Mouse (Mus musculus): Measurements from ENCODE around the gene Cd79a.

Gene Cd79a

DNA sequence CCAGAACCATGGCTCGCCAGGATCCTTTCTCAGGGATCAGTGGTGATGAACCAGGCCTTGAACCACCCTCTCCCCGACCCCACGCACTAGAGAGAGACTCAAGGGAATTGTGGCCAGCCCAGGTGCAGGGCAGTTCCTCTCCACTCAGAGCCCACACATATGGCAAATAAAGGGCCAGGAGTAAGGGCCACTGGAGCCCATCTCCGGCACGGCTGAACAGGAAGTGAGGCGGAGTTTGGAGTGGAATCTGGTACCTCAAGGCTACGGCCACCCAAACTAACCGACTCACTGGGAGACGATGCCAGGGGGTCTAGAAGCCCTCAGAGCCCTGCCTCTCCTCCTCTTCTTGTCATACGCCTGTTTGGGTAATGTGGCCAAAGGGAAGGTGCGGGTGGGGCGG is at the start of gene Cd79a:
Cd79a (plus strand) TSS at position 158 of the 400 bp plus-strand sequence.
- in situ Hi-C loops (cut with MboI; ENCODE audit: low sequenced_read_pairs), result no loop called here

DNA sequence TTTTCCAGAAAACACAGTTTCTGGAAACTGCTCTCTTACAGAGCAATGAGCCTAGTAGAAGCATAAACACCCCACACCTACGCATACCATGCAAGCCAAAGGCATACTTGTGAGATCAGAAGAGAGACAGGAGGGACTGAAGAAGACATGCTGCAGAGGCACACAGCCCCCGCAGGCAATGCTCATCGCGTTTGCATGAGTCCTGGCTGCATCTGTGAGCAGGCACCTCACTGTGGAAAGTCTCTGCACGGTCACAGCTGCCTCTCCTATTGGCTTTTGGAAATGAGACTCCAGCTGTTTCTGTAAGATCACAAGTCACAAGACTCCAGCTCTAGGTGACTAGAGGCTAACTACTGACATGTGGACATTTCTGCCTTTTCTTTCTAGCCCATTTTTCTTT is 47.0 kb upstream of the Cd79a start:
- in situ Hi-C loops (cut with MboI; ENCODE audit: low sequenced_read_pairs), result loop anchor here (5.0 kb wide), 1 partner anchor 52 kb away; the partner anchor contains the start of gene Arhgef1

DNA sequence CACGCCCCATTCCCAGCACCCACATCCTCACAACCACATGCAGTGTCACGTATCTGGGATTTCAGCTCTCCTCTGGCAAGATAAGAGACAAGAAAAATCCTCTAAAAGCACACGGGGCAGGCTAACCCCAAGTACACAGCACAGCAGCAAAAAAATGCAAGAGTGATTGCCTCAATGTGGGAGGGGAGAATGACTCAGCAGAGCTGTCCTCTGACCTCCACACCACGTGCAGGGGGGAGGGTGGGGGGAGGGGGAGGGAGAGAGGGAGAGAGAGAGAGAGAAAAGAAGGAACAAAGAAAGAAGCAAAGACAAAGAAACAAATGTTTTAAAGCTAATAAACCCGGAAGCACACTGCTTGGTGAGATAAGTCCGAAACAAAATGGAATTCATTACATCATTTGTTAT is 46.3 kb upstream of the Cd79a start:
- in situ Hi-C loops (cut with MboI; ENCODE audit: low sequenced_read_pairs), result loop anchor here (5.0 kb wide), 1 partner anchor 51 kb away; the partner anchor contains the start of gene Arhgef1

DNA sequence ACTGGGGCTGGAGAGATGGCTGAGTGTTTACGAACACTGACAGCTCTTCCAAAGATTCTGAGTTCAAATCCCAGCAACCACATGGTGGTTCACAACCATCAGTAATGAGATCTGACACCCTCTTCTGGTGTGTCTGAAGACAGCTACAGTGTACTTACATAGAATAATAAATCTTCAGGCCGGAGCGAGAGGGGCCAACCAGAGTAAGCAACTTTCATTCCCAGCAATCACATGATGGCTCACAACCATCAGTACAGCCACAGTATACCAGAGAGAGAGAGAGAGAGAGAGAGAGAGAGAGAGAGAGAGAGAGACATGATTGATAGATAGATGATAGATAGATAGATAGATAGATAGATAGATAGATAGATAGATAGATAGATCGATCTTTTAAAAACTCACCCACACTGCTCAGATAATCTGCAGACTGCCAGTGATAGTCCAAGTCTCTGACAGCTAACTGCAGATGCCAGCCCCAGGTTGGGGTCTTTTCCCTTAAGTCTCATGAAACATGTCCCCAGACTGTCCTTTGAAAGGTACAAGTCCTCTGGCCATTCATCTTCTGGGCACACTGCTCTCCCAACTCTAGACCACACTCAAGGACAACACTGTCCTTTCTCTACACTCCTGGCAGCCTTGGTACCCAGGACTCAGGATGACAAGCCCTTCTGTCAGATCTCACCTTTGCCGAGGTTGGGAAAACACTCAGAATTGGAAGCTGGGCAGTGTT is 45.4 kb upstream of the Cd79a start:
- in situ Hi-C loops (cut with MboI; ENCODE audit: low sequenced_read_pairs), result loop anchor here (5.0 kb wide), 1 partner anchor 51 kb away; the partner anchor contains the start of gene Arhgef1

DNA sequence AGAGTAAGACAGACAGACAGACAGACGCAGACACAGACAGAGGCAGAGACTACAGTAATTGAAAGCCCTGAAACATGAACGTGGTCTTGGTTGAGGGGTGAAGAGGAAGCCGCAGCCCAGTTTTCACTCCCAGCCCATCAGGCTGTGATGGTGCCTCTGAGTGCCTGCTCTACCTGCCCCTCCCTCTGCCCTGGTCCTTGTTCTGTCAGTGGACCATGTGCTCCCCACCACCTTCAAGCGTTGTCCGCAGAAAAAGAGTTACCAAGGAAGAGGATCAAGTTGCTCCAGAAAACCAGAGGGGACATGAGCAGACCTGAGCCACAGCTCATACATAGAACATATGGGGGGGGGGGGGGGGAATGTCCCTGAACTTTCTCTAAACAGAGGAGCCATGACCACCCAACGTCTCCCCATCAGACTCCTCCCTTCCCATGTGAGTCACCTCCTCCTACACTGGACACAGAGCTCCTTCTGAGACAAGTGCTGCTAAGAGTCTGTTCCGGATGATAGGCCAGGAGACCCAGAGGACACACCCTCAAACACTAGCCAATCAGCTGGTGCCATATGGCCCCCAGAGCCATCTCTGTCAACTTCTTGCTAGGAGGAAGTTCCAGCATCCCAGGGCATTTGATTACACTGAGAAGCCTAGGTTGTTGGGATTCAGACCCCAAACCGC is 44.5 kb upstream of the Cd79a start:
- in situ Hi-C loops (cut with MboI; ENCODE audit: low sequenced_read_pairs), result loop anchor here (5.0 kb wide), 1 partner anchor 50 kb away; the partner anchor contains the start of gene Arhgef1

DNA sequence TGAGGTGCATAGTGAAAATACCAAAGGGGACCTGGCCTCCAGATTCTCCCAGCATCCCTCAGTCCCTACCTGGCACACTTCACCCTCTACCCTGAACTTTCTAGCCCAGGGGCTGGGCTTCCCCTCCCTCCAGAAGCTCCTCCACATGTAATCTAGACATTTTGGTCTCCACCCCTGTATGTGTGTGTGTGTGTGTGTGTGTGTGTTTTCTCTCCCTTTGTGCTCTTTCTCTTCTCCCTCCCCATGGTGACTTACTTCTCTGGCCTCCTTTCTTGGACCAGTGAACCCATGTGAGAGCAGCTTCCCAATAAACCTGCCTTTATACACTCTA is 44.0 kb upstream of the Cd79a start:
- in situ Hi-C loops (cut with MboI; ENCODE audit: low sequenced_read_pairs), result loop anchor here (5.0 kb wide), 1 partner anchor 49 kb away; the partner anchor contains the start of gene Arhgef1

DNA sequence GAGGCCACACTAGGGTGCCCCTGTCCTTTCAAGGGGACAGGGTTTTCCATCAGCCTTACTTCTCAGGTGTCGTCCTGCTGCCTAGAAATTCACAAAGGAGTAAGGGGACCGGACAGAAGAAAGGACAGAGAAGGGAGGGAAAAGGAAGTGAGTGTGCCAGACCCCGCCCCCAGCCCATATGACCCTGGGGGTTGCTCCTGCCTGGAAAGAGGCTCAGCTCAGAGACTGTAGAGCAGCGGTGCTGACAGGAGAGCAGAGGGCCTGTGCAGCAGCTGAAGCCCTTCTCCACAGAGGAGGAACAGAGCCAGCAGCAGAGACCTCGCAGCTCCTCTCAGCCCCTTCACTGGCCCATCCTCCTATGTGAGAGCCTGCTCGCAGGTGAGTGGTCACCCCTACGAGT is 43.5 kb upstream of the Cd79a start:
- in situ Hi-C loops (cut with MboI; ENCODE audit: low sequenced_read_pairs), result loop anchor here (5.0 kb wide), 1 partner anchor 49 kb away; the partner anchor contains the start of gene Arhgef1

DNA sequence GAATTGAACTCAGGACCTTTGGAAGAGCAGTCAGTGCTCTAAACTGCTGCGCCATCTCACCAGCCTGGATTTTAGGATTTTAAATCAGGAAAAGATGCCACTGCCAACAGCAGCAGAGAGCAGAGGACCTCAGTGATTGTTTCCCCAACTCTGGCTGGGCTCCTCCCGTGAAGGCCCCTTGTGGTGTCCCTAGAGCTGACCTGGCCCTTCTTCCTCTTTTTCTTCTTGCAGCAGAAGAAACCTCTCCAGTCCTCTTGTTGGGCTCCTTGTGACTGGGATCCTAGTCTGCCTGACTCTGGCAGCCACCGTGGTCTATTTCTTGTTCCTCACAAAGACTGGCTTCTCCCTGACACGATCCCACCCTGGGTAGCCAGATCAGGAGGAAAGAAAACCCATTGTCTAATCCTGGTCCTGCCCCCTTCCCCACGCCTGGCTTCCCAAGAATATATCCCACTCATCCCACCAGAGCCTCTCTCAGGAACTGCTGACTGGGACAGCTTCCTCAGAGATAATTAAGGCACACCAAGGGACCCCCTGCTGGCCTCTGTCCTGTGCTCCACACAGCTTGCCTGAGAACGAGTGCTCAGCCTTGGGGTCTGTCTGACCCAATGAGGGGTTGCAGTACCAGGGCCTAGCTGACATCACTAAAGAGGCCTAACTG is 40.6 kb upstream of the Cd79a start:
- in situ Hi-C loops (cut with MboI; ENCODE audit: low sequenced_read_pairs), result no loop called here

DNA sequence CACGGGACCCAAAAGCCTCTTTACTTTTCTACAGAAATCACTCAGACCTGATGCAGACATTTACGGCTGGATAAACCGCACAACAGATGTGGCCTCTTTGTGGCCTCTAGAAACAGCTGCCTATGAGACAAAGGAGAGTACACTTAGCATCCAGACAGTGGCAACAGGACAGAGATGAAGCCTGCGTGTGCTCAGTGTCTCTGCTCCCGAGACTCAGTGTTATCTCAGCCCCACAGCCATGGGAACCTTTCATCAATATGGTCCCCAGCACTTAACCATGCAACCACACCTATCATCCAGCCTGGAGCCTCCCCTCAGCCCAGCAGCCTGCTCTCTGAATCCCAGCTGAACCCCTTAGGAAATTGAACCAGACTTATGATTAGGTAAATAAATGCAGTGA is 37.9 kb upstream of the Cd79a start:
- in situ Hi-C loops (cut with MboI; ENCODE audit: low sequenced_read_pairs), result no loop called here

DNA sequence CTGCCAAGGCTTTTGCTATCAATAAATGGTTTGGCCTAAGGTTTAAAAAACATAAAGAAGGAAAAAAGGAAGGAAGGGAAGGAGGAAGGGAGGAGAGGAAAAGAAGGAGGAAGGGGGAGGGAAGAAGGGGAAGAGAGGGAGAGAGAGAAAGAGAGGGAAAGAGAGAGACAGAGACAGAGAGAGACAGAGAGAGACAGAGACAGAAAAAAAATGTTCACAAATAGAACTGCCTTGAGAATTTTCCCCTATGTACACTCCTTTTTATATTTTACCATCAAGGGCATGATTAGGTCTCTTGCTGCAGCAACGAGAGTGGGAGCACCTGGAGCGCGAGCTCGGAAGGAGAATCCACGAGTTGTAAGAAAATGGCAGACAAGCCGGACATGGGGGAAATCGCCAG is 35.3 kb upstream of the Cd79a start, which contains the start of gene Gm9844:
Gm9844 (plus strand) TSS at position 301 of the 400 bp plus-strand sequence.
- in situ Hi-C loops (cut with MboI; ENCODE audit: low sequenced_read_pairs), result no loop called here

DNA sequence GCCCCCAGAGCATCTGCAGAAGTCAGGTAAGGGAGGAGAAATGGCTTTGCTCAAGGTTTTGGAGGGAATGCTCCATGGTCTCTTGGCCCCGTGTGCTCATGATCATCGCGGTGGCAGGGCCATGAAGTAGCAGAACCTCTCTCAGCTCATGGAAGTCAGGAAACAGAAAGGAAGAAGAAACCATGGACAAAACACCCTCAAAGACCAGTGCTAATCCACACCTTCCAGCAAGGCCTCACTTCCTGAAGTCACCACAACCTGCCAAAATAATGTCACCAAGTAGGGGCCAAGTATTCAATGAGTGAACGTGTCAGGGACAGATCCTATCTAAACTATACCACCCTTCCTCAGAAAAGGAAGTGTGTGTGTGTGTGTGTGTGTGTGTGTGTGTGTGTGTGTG is 34.3 kb upstream of the Cd79a start:
- in situ Hi-C loops (cut with MboI; ENCODE audit: low sequenced_read_pairs), result no loop called here

DNA sequence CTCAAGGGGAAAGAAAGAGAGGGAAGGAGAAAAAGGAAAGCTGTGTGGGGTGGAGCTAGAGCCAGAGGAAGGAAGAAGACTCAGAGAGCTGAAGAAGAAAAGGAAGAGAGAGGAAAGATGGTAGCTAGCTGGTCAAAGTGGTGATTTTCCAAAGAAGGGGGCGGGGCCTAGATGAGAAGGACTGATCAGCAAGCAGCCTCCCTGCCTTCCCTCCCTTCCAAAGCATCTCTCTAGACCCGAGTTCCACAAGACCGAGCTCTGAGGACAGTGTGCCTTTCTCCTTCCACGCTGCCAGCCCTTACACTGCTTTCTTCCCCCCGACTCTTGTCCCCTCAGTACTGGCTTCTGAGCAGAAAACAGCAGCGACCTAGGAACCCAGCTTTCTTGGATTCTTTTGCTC is 33.0 kb upstream of the Cd79a start:
- in situ Hi-C loops (cut with MboI; ENCODE audit: low sequenced_read_pairs), result no loop called here

DNA sequence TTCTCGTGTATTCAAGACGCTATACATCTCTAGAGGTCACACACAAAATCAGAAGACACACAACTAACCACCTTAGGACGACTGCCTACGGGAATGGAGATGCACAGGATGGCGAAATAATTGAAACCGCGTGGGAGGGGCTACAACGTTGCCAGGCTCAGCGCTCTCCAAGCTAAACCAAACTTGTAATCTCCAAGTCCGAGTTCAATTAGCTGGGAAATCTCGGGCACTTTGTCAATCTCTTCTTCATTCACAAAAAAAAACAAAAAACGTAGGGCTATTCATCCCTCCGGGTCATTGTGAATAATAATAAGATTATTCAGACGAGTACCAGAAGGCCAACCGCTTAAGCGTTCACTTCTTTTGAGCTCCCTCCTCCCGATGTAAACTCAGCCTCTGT is 28.1 kb upstream of the Cd79a start:
- in situ Hi-C loops (cut with MboI; ENCODE audit: low sequenced_read_pairs), result no loop called here

DNA sequence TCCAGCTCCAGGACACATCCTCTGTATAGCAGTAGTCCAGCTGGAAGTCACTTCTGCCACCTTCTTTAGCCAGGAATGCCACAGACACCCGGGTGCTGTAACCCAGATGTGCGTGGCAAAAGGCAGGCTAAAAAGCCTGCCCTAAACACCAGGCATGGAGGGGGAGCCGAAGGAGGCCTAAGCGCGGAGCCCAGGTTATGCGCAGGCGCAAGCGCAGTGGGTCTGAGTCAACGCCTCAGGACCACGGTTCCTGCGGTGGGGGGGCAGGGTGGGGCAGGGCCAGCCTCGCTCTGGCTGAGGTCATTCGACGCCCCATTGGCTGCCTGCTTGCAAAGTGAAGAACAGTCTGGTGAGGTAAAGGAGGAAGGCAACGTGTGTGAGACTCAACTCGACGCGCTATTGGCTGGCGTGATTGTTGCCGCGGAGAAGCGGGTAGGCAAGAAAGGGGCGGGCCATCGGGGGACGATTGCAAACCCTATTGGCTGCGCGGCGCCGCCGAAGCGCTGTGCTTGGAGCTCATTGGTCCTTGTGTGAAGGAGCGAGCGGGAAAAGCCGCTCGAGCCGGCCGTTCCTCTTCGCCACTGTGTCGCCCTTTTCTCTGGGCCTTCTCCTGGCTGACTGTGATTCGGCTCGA is 27.5 kb upstream of the Cd79a start, which contains the start of the genes Lypd4 and Dmrtc2:
Lypd4 (minus strand) TSS at position 410 of the 634 bp plus-strand sequence.
Dmrtc2 (plus strand) TSS at position 526 of the 634 bp plus-strand sequence.
- in situ Hi-C loops (cut with MboI; ENCODE audit: low sequenced_read_pairs), result no loop called here

DNA sequence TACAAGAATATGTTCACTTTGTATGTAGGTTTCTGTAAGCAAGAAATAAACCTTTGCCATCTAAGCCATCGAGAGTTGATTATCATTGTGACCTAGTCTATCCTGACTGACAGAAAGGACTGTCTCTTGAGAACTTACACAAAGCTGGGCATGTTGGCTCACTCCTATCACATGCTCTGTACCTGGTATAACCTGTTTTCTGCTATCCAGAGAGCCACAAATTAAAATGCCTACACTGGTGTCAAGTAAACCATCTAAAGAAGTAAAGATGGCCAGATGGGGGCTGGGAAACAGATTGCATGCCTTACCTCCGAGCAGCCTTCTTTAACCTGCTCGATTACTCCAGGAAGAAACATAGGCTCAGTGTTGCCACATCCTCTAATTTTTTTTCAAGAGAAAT is 19.6 kb upstream of the Cd79a start:
- in situ Hi-C loops (cut with MboI; ENCODE audit: low sequenced_read_pairs), result no loop called here

DNA sequence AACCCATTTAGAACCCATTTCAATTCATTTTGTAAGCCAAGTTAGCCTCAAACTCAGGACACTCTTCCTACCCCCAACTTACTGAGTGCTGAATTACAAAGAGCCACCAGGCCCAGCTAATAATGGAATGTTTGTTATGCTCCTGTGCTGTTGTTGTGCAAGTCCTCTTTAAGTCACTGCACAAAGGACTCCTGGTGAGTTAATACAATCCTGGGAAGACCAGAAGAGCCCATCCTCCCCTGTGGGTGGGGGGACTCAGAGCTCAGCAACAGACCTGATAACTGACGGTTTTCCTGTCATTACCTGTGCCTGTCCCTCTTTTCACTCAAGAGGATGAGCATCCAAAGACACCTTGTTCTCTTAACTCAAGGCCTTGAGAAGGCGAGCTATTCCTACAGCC is 17.6 kb upstream of the Cd79a start:
- in situ Hi-C loops (cut with MboI; ENCODE audit: low sequenced_read_pairs), result no loop called here

DNA sequence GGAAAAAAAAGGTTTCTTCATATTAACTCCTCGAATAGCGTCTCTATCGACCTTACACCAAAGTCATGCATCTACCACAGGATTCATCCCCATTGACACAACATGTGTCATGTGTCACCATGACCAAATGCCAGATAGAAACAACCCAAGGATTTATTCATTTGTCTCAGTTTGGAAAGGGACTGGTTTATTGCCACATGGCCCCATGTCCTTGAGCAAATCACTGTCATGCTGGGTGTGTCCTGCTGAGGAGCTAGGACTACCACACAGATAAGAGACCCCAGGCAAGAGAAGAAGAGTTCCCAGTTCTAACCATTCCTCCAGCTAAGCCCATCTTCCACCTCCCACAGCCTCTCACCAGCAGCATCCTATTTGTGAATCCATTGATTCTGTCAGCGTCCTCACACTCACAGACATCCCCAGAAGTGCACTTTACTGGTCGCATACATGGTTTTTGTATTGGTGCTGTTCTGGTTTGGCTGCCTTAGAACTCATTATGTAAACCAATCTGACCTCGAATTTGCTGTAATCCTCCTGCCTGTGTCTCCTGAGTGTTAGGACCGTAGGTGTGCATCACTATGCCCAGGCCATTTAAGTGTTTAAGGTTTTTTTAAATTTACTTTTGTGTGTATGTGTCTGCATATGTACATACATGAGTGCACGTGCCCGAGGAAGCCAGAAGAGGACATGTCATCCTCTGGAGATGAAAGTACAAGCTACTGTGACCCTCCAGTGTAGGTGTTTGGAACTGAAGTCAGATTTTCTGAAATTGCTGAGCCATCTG is 14.6 kb upstream of the Cd79a start:
- in situ Hi-C loops (cut with MboI; ENCODE audit: low sequenced_read_pairs), result no loop called here

DNA sequence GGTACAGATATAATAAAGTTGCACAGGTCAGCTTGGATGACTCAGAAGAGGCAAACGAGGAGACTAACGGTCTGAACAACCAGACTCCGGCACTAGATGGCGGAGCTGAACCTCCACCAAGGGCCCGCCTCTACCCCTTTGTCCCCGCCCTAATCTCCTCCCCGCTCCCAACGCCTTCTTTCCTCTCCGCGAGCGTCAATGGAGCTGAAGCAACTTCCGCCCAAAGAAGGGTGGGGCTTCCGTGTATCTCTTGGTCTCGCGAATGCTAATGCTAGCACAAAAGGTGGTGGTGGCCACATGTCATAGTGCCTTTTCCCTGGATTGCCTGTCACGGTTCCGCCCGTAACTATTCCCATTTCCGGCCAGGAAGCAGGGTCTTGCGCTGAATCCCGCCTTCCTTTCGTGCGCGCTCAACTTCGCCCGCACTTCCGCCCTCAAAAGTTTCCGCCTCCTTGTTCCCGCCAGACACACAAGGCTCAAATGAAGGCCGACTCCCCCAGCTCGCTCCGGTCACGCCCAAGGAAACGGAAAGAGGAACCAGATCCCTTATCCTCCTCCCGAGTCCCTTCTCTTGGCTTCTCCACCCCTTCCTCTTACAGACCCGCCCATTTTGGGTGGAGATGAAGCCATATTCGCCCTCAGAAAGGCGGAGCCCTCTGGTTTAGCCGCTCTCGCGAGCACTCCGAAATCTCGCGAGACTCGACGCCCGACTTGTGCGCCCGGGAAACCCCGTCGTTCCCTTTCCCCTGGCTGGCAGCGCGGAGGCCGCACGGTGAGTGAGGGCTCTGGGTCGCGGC is 13.1 kb upstream of the Cd79a start, which contains the start of gene Rps19:
Rps19 (plus strand) TSS at position 476 of the 797 bp plus-strand sequence.
- in situ Hi-C loops (cut with MboI; ENCODE audit: low sequenced_read_pairs), result no loop called here

DNA sequence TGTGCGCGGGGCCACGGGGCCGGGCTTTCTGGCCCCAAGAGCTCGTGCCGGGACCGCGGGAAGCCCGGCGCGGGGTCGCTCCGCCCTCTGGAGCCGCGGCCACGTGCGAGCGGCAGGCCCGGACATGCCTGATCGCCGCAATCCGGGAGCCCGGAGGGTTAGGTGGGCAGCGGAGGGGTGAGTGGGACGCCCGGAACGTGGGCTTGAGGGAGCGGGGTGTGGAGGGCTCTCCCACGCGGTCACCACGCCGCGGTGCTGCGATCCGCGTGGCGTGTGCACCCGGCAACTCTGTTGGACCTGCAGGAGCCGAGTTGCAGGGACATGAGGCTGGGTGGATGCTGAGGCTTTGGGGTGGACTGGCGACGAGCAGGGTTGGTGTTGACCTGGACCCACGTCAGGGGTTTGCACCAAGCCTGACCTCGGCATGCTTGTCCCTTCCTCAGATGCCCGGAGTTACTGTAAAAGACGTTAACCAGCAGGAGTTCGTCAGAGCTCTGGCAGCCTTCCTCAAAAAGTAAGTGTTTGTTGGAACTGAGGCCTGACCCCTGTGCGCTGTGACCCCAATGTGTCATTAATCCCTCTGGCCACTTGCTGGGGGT is 12.4 kb upstream of the Cd79a start:
- in situ Hi-C loops (cut with MboI; ENCODE audit: low sequenced_read_pairs), result no loop called here
